Mouse (Mus musculus) thymus, postnatal 25 days (tissue): ENCODE data around the gene Snx4.

ENCODE experiments used
- DNase-seq: peaks from one replicate; pipeline ENCODE4 v3.0.0; 2022

Gene Snx4

GRCm38 (mm10) chr16:33271824-33272223, 20.6 kb downstream of the Snx4 start:
- DNase-seq: no peak

GRCm38 (mm10) chr16:33283079-33283478, 31.8 kb downstream of the Snx4 start:
- DNase-seq: no peak

- no peak for DNase-seq
These were observed 37.3 kb downstream of the Snx4 start for GRCm38 (mm10) chr16:33288536-33288935.

GRCm38 (mm10) chr16:33289981-33290380, 38.7 kb downstream of the Snx4 start:
- DNase-seq: no peak

GRCm38 (mm10) chr16:33292241-33292640, 41.0 kb downstream of the Snx4 start:
- no peak for DNase-seq

- no peak for DNase-seq
These were observed 43.4 kb downstream of the Snx4 start for GRCm38 (mm10) chr16:33294681-33295080.

- DNase-seq: no peak
These were observed 44.1 kb downstream of the Snx4 start for GRCm38 (mm10) chr16:33295321-33295720.

- DNase-seq: no peak
These were observed 46.3 kb downstream of the Snx4 start for GRCm38 (mm10) chr16:33297493-33297892.

GRCm38 (mm10) chr16:33306633-33307070, 55.4 kb downstream of the Snx4 start:
- DNase-seq: peak; percentile 80

- no peak for DNase-seq
These were observed 56.5 kb downstream of the Snx4 start for GRCm38 (mm10) chr16:33307761-33308160.

- no peak for DNase-seq
These were observed 57.8 kb downstream of the Snx4 start for GRCm38 (mm10) chr16:33309066-33309465.

GRCm38 (mm10) chr16:33315611-33316010, 64.4 kb downstream of the Snx4 start:
- DNase-seq: no peak

GRCm38 (mm10) chr16:33317646-33318045, 66.4 kb downstream of the Snx4 start:
- no peak for DNase-seq

- DNase-seq: no peak
These were observed 66.8 kb downstream of the Snx4 start for GRCm38 (mm10) chr16:33318059-33318458.

GRCm38 (mm10) chr16:33325704-33326455, 74.6 kb downstream of the Snx4 start:
- DNase-seq: no peak

GRCm38 (mm10) chr16:33326589-33326988, 75.3 kb downstream of the Snx4 start:
- DNase-seq: no peak

- no peak for DNase-seq
These were observed 75.9 kb downstream of the Snx4 start for GRCm38 (mm10) chr16:33327101-33327500.

- DNase-seq: no peak
These were observed 81.8 kb downstream of the Snx4 start for GRCm38 (mm10) chr16:33333015-33333414.

- DNase-seq: peak; percentile 85
These were observed 85.9 kb downstream of the Snx4 start for GRCm38 (mm10) chr16:33337177-33337576.

- no peak for DNase-seq
These were observed 86.4 kb downstream of the Snx4 start for GRCm38 (mm10) chr16:33337681-33338080.

- DNase-seq: no peak
These were observed 87.2 kb downstream of the Snx4 start for GRCm38 (mm10) chr16:33338492-33338891.

GRCm38 (mm10) chr16:33339476-33339875, 88.2 kb downstream of the Snx4 start:
- no peak for DNase-seq

- DNase-seq: no peak
These were observed 91.1 kb downstream of the Snx4 start for GRCm38 (mm10) chr16:33342356-33342755.

- DNase-seq: no peak
These were observed 91.9 kb downstream of the Snx4 start for GRCm38 (mm10) chr16:33343106-33343505.

- peak; percentile 65 for DNase-seq
These were observed 92.4 kb downstream of the Snx4 start for GRCm38 (mm10) chr16:33343601-33344000.
